9 mouse cellular contexts compared by ENCODE assay signal in the genomic region with DNA sequence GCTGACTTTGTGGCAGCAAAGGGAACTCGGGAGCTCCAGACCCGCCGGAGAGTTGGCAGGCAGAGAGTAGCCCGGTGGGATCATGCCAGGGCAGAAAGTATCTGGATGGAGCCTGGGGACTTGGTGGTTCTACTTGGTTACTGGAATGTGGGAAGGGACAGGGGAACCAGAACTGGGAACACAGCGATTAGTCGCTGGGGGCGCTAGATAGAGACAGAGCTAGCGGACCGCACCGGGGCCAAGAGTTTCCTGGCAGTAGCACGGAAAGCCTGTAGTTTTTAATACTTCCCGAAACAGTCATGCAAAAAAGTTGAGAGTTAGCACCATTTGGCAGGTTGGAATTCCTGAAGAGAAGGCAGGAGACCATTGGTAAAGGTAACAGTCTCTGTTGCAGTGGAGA. TPM values are rescaled to one million over a fixed set of nuclear protein-coding genes. Genes with fewer than 3 reads are reported as not detected.
A peak's percentile ranks its signal among the peaks of the same experiment; 100 is the strongest.
DNase-seq lines count a peak whose midpoint lies in the region; ATAC-seq and TF ChIP-seq lines count a peak whose summit lies in the region.
"Had no signal": no experiment of that assay in that cellular context is flagged by ENCODE, and none has a peak within 500 bp of the region (broad histone marks: within the 10 kb centered on the region; RNA-seq: fewer than 3 reads in every experiment).

No protein-coding gene starts in this region.

- H3K36me3 ChIP-seq in heart, embryonic 15.5 days: no peaks in the 10 kb centered on the region
- no peaks in the 10 kb centered on the region for H3K36me3 ChIP-seq in liver, embryonic 11.5 days (ENCODE audit: control insufficient read depth, insufficient read depth, low read length)
- H3K36me3 ChIP-seq: embryonic facial prominence, embryonic 13.5 days had no signal

- peak; percentile 7; the same call in 1 of the 2 replicates for TF ChIP-seq CTCF in cerebellum, adult 2 months (IDR thresholded peaks at IDR 0.05; ENCODE audit: borderline replicate concordance, insufficient read depth, low read depth, low read length)

- peak overlapping the region; percentile 23 for H3K4me2 ChIP-seq in heart, embryonic 15.5 days
- H3K4me2 ChIP-seq in liver, embryonic 11.5 days: peak overlapping the region; percentile 62
- H3K4me2 ChIP-seq: embryonic facial prominence, embryonic 13.5 days had no signal

- TF ChIP-seq POLR2A in cerebellum, adult 2 months (IDR thresholded peaks at IDR 0.05; ENCODE audit: borderline replicate concordance, insufficient read depth, low read length): no peak

- no peak overlapping the region for H3K27ac ChIP-seq in cerebellum, adult 2 months (ENCODE audit: insufficient read depth, low read length)
- no peak overlapping the region for H3K27ac ChIP-seq in heart, embryonic 15.5 days
- H3K27ac ChIP-seq in liver, embryonic 11.5 days (ENCODE audit: low read depth, low read length): no peak overlapping the region
- H3K27ac ChIP-seq: embryonic facial prominence, embryonic 13.5 days had no signal

- H3K27me3 ChIP-seq in cerebellum, adult 2 months (ENCODE audit: control insufficient read depth, insufficient read depth, low read length): no peaks in the 10 kb centered on the region
- no peaks in the 10 kb centered on the region for H3K27me3 ChIP-seq in heart, embryonic 15.5 days
- no peaks in the 10 kb centered on the region for H3K27me3 ChIP-seq in liver, embryonic 11.5 days (replicated peaks; ENCODE audit: control insufficient read depth, insufficient read depth, low read length)

- H3K4me3 ChIP-seq in cerebellum, adult 2 months (replicated peaks; ENCODE audit: insufficient read depth, low read depth, low read length): no peak overlapping the region
- no peak overlapping the region for H3K4me3 ChIP-seq in heart, embryonic 15.5 days
- H3K4me3 ChIP-seq in liver, embryonic 11.5 days (ENCODE audit: low read depth, low read length): peak overlapping the region; percentile 26
- H3K4me3 ChIP-seq: embryonic facial prominence, embryonic 13.5 days had no signal

- H3K9ac ChIP-seq in heart, embryonic 15.5 days: no peak overlapping the region
- peak overlapping the region; percentile 55 for H3K9ac ChIP-seq in liver, embryonic 11.5 days (ENCODE audit: low read depth, low read length)
- H3K9ac ChIP-seq: embryonic facial prominence, embryonic 13.5 days had no signal

- no peaks in the 10 kb centered on the region for H3K9me3 ChIP-seq in heart, embryonic 15.5 days (replicated peaks)
- H3K9me3 ChIP-seq in liver, embryonic 11.5 days (ENCODE audit: control insufficient read depth, low read length): no peaks in the 10 kb centered on the region
- H3K9me3 ChIP-seq: embryonic facial prominence, embryonic 13.5 days had no signal

- no peak for DNase-seq in cerebellum, adult 2 months
- peak; percentile 11 for DNase-seq in ovary, postnatal 14 days (ENCODE audit: low spot score)
- no peak for DNase-seq in ovary, postnatal 10 days (ENCODE audit: low spot score)
- no peak for DNase-seq in liver, embryonic 11.5 days (ENCODE audit: low spot score)
- peak; percentile 29 to 41 for DNase-seq in spleen, postnatal 36 days (ENCODE audit: low spot score in 2 of 2)
- DNase-seq in frontal cortex, postnatal 14 days (ENCODE audit: low spot score in 2 of 2): no peak

- H3K4me1 ChIP-seq in cerebellum, adult 2 months (ENCODE audit: control insufficient read depth, insufficient read depth, low read length): no peaks in the 10 kb centered on the region
- H3K4me1 ChIP-seq in heart, embryonic 15.5 days (replicated peaks): peaks cover 4% of the 10 kb centered on the region
- H3K4me1 ChIP-seq in liver, embryonic 11.5 days (replicated peaks; ENCODE audit: control insufficient read depth, insufficient read depth, low read length): peaks cover 4% of the 10 kb centered on the region; the same call in 1 of the 2 replicates

- 12% methylated on average over 12 of the region's 12 CpGs for WGBS in cerebellum, adult 2 months
- 15% methylated on average over 12 of the region's 12 CpGs for WGBS in heart, embryonic 15.5 days
- WGBS in liver, embryonic 11.5 days: 20% methylated on average over 12 of the region's 12 CpGs

- ATAC-seq in cerebellum, adult (ENCODE audit: insufficient number of reproducible peaks, low FRiP score, low TSS enrichment): no peak
- no peak for ATAC-seq in heart, embryonic 15.5 days (replicated peaks; ENCODE audit: insufficient number of reproducible peaks, insufficient read depth, low FRiP score, low read depth)
- ATAC-seq in liver, embryonic 11.5 days (replicated peaks; ENCODE audit: low FRiP score): no peak; the same call in 1 of the 2 replicates

RNA-seq across cellular contexts. Expression of a gene that starts 5.7 kb away (rescaled TPM):
- polyA plus RNA-seq in cerebellum, adult 2 months (2012; rRNA removed): 5.3 and 5.4 TPM in 2 replicates
- 7.1 and 8.0 TPM in 2 replicates for polyA plus RNA-seq in heart, embryonic 15.5 days (2015; fragmentation: Nextera tagmentation; extraction: Ambion mirVana)
- polyA plus RNA-seq in liver, embryonic 11.5 days (2014; fragmentation: Nextera tagmentation; extraction: Ambion mirVana): 15.1 and 16.7 TPM in 2 replicates

RNA-seq across cellular contexts. Expression of a gene that starts 17.7 kb away (rescaled TPM):
- 0.08 and 0.16 TPM in 2 replicates for polyA plus RNA-seq in cerebellum, adult 2 months (2012; rRNA removed)
- polyA plus RNA-seq in heart, embryonic 15.5 days (2015; fragmentation: Nextera tagmentation; extraction: Ambion mirVana): 0.09 TPM in 2 replicates
- polyA plus RNA-seq in liver, embryonic 11.5 days (2014; fragmentation: Nextera tagmentation; extraction: Ambion mirVana): 0.07 and 0.09 TPM in 2 replicates

RNA-seq across cellular contexts. Expression of a gene that starts 37.5 kb away (rescaled TPM):
- 86.2 and 86.9 TPM in 2 replicates for polyA plus RNA-seq in cerebellum, adult 2 months (2012; rRNA removed)
- 391 and 431 TPM in 2 replicates for polyA plus RNA-seq in heart, embryonic 15.5 days (2015; fragmentation: Nextera tagmentation; extraction: Ambion mirVana)
- 347 and 363 TPM in 2 replicates for polyA plus RNA-seq in liver, embryonic 11.5 days (2014; fragmentation: Nextera tagmentation; extraction: Ambion mirVana)

Comparison
In these comparisons a context has a peak if more than half of its experiments do, and no peak if none do; other contexts are left out.
1. DNase-seq: peak in ovary, postnatal 14 days (single experiment) and spleen, postnatal 36 days (2 of 2); none in cerebellum, adult 2 months (0 of 2), ovary, postnatal 10 days (single experiment), liver, embryonic 11.5 days (single experiment) and frontal cortex, postnatal 14 days (0 of 2).